Mouse (Mus musculus) ES-Bruce4 (cell line): ENCODE measurements around the gene Lrrc1.

ENCODE experiments used
- CTCF ChIP-seq: IDR thresholded peaks from one replicate; pipeline ENCODE4 v1.8.1; 2011; ENCODE audit warnings: low read depth, low read length
- EP300 ChIP-seq: IDR thresholded peaks from 2 replicates; pipeline ENCODE4 v1.6.1; 2011; ENCODE audit warnings: low read depth, low read length; ENCODE audit not compliant: insufficient read depth

GRCm38 (mm10) chr9:77461371-77461915 is 83.2 kb downstream of the Lrrc1 start:
- TF ChIP-seq EP300 (no peak), CTCF (no peak)
